In the genomic region with DNA sequence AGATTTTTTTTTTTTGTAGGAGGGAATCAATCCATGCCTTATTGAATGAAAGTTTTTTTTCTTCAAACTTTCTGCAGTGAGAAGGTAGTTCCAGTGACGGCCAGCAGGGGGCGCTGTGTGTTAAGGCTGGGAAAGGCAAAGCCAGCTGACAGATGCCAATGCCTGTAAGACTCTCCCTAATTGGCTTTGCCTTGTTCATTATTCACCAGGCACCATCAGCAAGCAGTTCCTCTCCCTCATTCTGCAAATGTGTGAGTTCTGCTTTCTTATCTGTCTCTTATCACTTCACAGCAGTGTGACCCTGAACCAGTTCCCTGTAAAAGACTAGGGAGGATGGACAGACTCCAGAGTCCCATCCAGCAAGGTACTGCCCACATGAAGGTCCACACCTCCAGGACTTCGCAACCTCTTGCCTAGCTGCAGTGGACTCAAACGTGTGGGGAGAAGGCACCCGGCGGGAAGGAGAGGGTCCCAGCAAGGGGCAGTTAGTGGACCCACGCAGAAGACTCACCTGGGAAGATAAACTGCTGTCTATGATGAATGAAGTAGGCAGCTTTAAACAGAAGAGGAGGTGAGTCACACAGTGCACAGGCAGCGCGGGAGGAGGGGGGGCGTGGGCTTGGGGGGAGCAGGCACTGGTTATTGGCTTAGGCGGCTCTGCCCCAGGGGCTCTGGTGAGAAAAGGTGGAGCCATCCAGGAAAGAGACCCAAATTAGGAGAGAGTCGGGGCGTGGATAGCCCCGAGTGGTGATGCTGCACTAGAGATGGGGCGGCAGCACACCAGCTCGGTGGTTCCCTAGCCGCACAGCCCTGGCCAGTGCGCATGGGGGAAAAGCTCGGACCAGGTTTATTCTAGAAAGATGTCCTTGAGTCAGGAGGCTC, we compare ENCODE assay signal across 8 mouse cellular contexts. TPM values are rescaled to one million over a fixed set of nuclear protein-coding genes. Genes with fewer than 3 reads are reported as not detected.
DNase-seq lines count a peak whose midpoint lies in the region; ATAC-seq and TF ChIP-seq lines count a peak whose summit lies in the region.

No protein-coding gene starts in this region.

- no peak overlapping the region; the same call in 1 of the 2 replicates for H3K27ac ChIP-seq in embryonic facial prominence, embryonic 10.5 days (replicated peaks)
- H3K27ac ChIP-seq in heart, adult 2 months, result peak overlapping the region; percentile 19; the same call in 1 of the 2 replicates
- H3K27ac ChIP-seq in kidney, embryonic 15.5 days, result no peak overlapping the region
- H3K27ac ChIP-seq in limb, embryonic 15.5 days, result peak overlapping the region; percentile 54; the same call in 1 of the 2 replicates
- H3K27ac ChIP-seq in stomach, embryonic 15.5 days, result no peak overlapping the region

- no peaks in the 10 kb centered on the region for H3K27me3 ChIP-seq in embryonic facial prominence, embryonic 10.5 days (replicated peaks; ENCODE audit: low read depth, poor library complexity, severe bottlenecking)
- no peaks in the 10 kb centered on the region for H3K27me3 ChIP-seq in heart, adult 2 months (ENCODE audit: control insufficient read depth, insufficient read depth, low read length)
- H3K27me3 ChIP-seq in kidney, embryonic 15.5 days, result no peaks in the 10 kb centered on the region
- no peaks in the 10 kb centered on the region for H3K27me3 ChIP-seq in limb, embryonic 15.5 days
- no peaks in the 10 kb centered on the region for H3K27me3 ChIP-seq in stomach, embryonic 15.5 days (replicated peaks)

- peaks cover 7% of the 10 kb centered on the region; the same call in 1 of the 2 replicates for H3K4me1 ChIP-seq in embryonic facial prominence, embryonic 10.5 days
- H3K4me1 ChIP-seq in heart, adult 2 months (ENCODE audit: control insufficient read depth, insufficient read depth, low read length), result peaks cover 2% of the 10 kb centered on the region; the same call in 1 of the 2 replicates
- H3K4me1 ChIP-seq in kidney, embryonic 15.5 days, result peaks cover 6% of the 10 kb centered on the region
- peaks cover 16% of the 10 kb centered on the region for H3K4me1 ChIP-seq in limb, embryonic 15.5 days
- peaks cover 8% of the 10 kb centered on the region for H3K4me1 ChIP-seq in stomach, embryonic 15.5 days

- TF ChIP-seq EP300 in heart, adult 2 months (IDR thresholded peaks at IDR 0.05; ENCODE audit: insufficient read depth, low read depth, low read length), result peak; percentile 97

- peak; percentile 89 for DNase-seq in 416B (ENCODE audit: low read depth)
- peak; percentile 95 for DNase-seq in adrenal gland, postnatal 14 days
- DNase-seq in embryonic facial prominence, embryonic 10.5 days (ENCODE audit: low spot score), result peak; percentile 85
- DNase-seq in heart, adult 2 months, result peak; percentile 81 to 92
- DNase-seq in naive thymus-derived CD4-positive, alpha-beta T cell, adult 2 months (ENCODE audit: low read depth), result peak; percentile 84

- 53% methylated on average over 19 of the region's 19 CpGs for WGBS in embryonic facial prominence, embryonic 10.5 days
- WGBS in heart, adult 2 months, result 42% methylated on average over 19 of the region's 19 CpGs
- WGBS in kidney, embryonic 15.5 days, result 49% methylated on average over 19 of the region's 19 CpGs
- WGBS in limb, embryonic 15.5 days, result 37% methylated on average over 19 of the region's 19 CpGs
- WGBS in stomach, embryonic 15.5 days, result 42% methylated on average over 19 of the region's 19 CpGs

- peak; percentile 54; the same call in 1 of the 2 replicates for ATAC-seq in kidney, embryonic 15.5 days (replicated peaks; ENCODE audit: low FRiP score)
- ATAC-seq in limb, embryonic 15.5 days (ENCODE audit: insufficient number of reproducible peaks, low FRiP score, low TSS enrichment, low read depth), result no peak
- ATAC-seq in stomach, embryonic 15.5 days (ENCODE audit: insufficient read depth, low FRiP score, low read depth), result 0 out of 2 replicates have a peak, but pooled peaks have one; percentile 21

- no peak for TF ChIP-seq POLR2A in heart, adult 2 months (IDR thresholded peaks at IDR 0.05; ENCODE audit: insufficient read depth, low read depth, low read length)

- no peak overlapping the region for H3K4me3 ChIP-seq in embryonic facial prominence, embryonic 10.5 days
- H3K4me3 ChIP-seq in heart, adult 2 months, result no peak overlapping the region
- H3K4me3 ChIP-seq in kidney, embryonic 15.5 days (replicated peaks), result no peak overlapping the region
- no peak overlapping the region for H3K4me3 ChIP-seq in limb, embryonic 15.5 days
- no peak overlapping the region for H3K4me3 ChIP-seq in stomach, embryonic 15.5 days (replicated peaks)

- H3K79me2 ChIP-seq in heart, adult 2 months (replicated peaks; ENCODE audit: control insufficient read depth, insufficient read depth, low read length), result no peaks in the 10 kb centered on the region

- H3K9me3 ChIP-seq in embryonic facial prominence, embryonic 10.5 days, result no peaks in the 10 kb centered on the region
- no peaks in the 10 kb centered on the region for H3K9me3 ChIP-seq in kidney, embryonic 15.5 days (replicated peaks)
- H3K9me3 ChIP-seq in limb, embryonic 15.5 days, result no peaks in the 10 kb centered on the region
- H3K9me3 ChIP-seq in stomach, embryonic 15.5 days, result no peaks in the 10 kb centered on the region

- peaks cover 7% of the 10 kb centered on the region; the same call in 1 of the 2 replicates for H3K36me3 ChIP-seq in embryonic facial prominence, embryonic 10.5 days (replicated peaks)
- H3K36me3 ChIP-seq in heart, adult 2 months (ENCODE audit: control insufficient read depth, insufficient read depth, low read length), result no peaks in the 10 kb centered on the region
- H3K36me3 ChIP-seq in kidney, embryonic 15.5 days, result peaks cover 31% of the 10 kb centered on the region
- H3K36me3 ChIP-seq in limb, embryonic 15.5 days, result peaks cover 45% of the 10 kb centered on the region
- 0 out of 2 replicates have a peak, but pooled peaks cover 4% of the 10 kb centered on the region for H3K36me3 ChIP-seq in stomach, embryonic 15.5 days

- intact Hi-C loops in heart, adult 2 months (cut with DNase I), result loop anchor here (1.0 to 5.0 kb wide), 7 partner anchors 82 to 366 kb away; partner anchors contain the start of gene Ksr1

- no peak overlapping the region for H3K9ac ChIP-seq in heart, adult 2 months (ENCODE audit: low read depth, low read length)
- no peak overlapping the region for H3K9ac ChIP-seq in kidney, embryonic 15.5 days
- no peak overlapping the region for H3K9ac ChIP-seq in limb, embryonic 15.5 days
- H3K9ac ChIP-seq in stomach, embryonic 15.5 days, result no peak overlapping the region

- TF ChIP-seq CTCF in heart, adult 2 months (IDR thresholded peaks at IDR 0.05), result peak; percentile 99

- H3K4me2 ChIP-seq in kidney, embryonic 15.5 days, result no peak overlapping the region
- H3K4me2 ChIP-seq in limb, embryonic 15.5 days, result no peak overlapping the region
- no peak overlapping the region for H3K4me2 ChIP-seq in stomach, embryonic 15.5 days

RNA-seq across cellular contexts. Expression of gene Lgals9, which starts 46.1 kb away (rescaled TPM):
- total RNA-seq in adrenal gland, postnatal 14 days (2021), result 39.8 and 79.2 TPM in 2 replicates
- 2.3 and 2.8 TPM in 2 replicates for polyA plus RNA-seq in embryonic facial prominence, embryonic 10.5 days (2016; fragmentation: Nextera tagmentation; extraction: Ambion mirVana)
- 10 to 100 TPM; 20.7 to 23.1 TPM for total RNA-seq in heart, adult 2 months (2021)
- polyA plus RNA-seq in heart, adult 2 months (2012; rRNA removed), result 49.5 and 93.4 TPM in 2 replicates
- polyA plus RNA-seq in kidney, embryonic 15.5 days (2015; fragmentation: Nextera tagmentation; extraction: Ambion mirVana), result 40.5 and 49.9 TPM in 2 replicates
- polyA plus RNA-seq in limb, embryonic 15.5 days (2015; fragmentation: Nextera tagmentation; extraction: Ambion mirVana), result 45.9 and 51.0 TPM in 2 replicates
- 64.1 and 65.1 TPM in 2 replicates for polyA plus RNA-seq in stomach, embryonic 15.5 days (2015; fragmentation: Nextera tagmentation; extraction: Ambion mirVana)

Comparison
In these comparisons a context has a peak if more than half of its experiments do, and no peak if none do; other contexts are left out.
1. H3K27ac ChIP-seq: peak in heart, adult 2 months (single experiment) and limb, embryonic 15.5 days (single experiment); none in embryonic facial prominence, embryonic 10.5 days (single experiment), kidney, embryonic 15.5 days (single experiment) and stomach, embryonic 15.5 days (single experiment).
2. RNA of gene Lgals9, which starts 46.1 kb away (polyA plus RNA-seq): 64.1 to 65.1 TPM in stomach, embryonic 15.5 days, 40.5 to 49.9 TPM in kidney, embryonic 15.5 days, 49.5 to 93.4 TPM in heart, adult 2 months and 45.9 to 51.0 TPM in limb, embryonic 15.5 days; 2.3 to 2.8 TPM in embryonic facial prominence, embryonic 10.5 days; every median in the first group is over 10 times any median in the second.
3. Peak in every context shown above with its lines, with median percentiles within 50 percentile points of each other: DNase-seq.